Mouse (Mus musculus): ENCODE results near the gene Nlrp6. TPM values are rescaled to one million over a fixed set of nuclear protein-coding genes. Genes with fewer than 3 reads are reported as not detected.

Nlrp6 gene
- polyA plus RNA-seq, 1 experiment from 2014 or later: 0.06 TPM

- WGBS: 30% methylated on average over 22 of the region's 22 CpGs
- no peak for ATAC-seq (ENCODE audit: low FRiP score)
- Histone ChIP-seq H3K27ac (ENCODE audit: low read depth, low read length) (no peak overlapping the region), H3K9me3 (ENCODE audit: control insufficient read depth, low read length) (no peaks in the 10 kb centered on the region), H3K4me3 (ENCODE audit: low read depth, low read length) (no peak overlapping the region), H3K4me1 (replicated peaks; ENCODE audit: control insufficient read depth, insufficient read depth, low read length) (peaks cover 3% of the 10 kb centered on the region; the same call in 1 of the 2 replicates), H3K9ac (ENCODE audit: low read depth, low read length) (no peak overlapping the region), H3K36me3 (ENCODE audit: control insufficient read depth, insufficient read depth, low read length) (no peaks in the 10 kb centered on the region), H3K4me2 (replicated peaks; ENCODE audit: low read depth, low read length) (no peak overlapping the region), H3K27me3 (ENCODE audit: control insufficient read depth, insufficient read depth, low read length) (peaks cover 48% of the 10 kb centered on the region)
- DNase-seq (ENCODE audit: low spot score): peak; percentile 12
Measured at GRCm38 (mm10) chr7:140921225-140921975, 698 bp downstream of the Nlrp6 start.

- Histone ChIP-seq H3K4me1 (replicated peaks; ENCODE audit: control insufficient read depth, insufficient read depth, low read length) (peaks cover 3% of the 10 kb centered on the region; the same call in 1 of the 2 replicates), H3K9ac (ENCODE audit: low read depth, low read length) (peak overlapping the region; percentile 15), H3K4me3 (ENCODE audit: low read depth, low read length) (peak overlapping the region; percentile 40), H3K36me3 (ENCODE audit: control insufficient read depth, insufficient read depth, low read length) (no peaks in the 10 kb centered on the region), H3K4me2 (replicated peaks; ENCODE audit: low read depth, low read length) (peak overlapping the region; percentile 64), H3K27ac (ENCODE audit: low read depth, low read length) (no peak overlapping the region), H3K9me3 (ENCODE audit: control insufficient read depth, low read length) (no peaks in the 10 kb centered on the region), H3K27me3 (ENCODE audit: control insufficient read depth, insufficient read depth, low read length) (peaks cover 48% of the 10 kb centered on the region)
- 1% methylated on average over 49 of the region's 49 CpGs for WGBS
- no peak for ATAC-seq (ENCODE audit: low FRiP score)
- peak; percentile 52 for DNase-seq (ENCODE audit: low spot score)
Measured at GRCm38 (mm10) chr7:140922398-140923069, 1.8 kb downstream of the Nlrp6 start.

- 25% methylated on average over 30 of the region's 30 CpGs for WGBS
- peaks cover 3% of the 10 kb centered on the region; the same call in 1 of the 2 replicates for H3K4me1 ChIP-seq (replicated peaks; ENCODE audit: control insufficient read depth, insufficient read depth, low read length)
- peak overlapping the region; percentile 40 for H3K4me3 ChIP-seq (ENCODE audit: low read depth, low read length)
- H3K9me3 ChIP-seq (ENCODE audit: control insufficient read depth, low read length): no peaks in the 10 kb centered on the region
- H3K27me3 ChIP-seq (ENCODE audit: control insufficient read depth, insufficient read depth, low read length): peaks cover 48% of the 10 kb centered on the region
- H3K4me2 ChIP-seq (replicated peaks; ENCODE audit: low read depth, low read length): peak overlapping the region; percentile 64
- H3K27ac ChIP-seq (ENCODE audit: low read depth, low read length): no peak overlapping the region
- DNase-seq (ENCODE audit: low spot score) (peak; percentile 11), ATAC-seq (ENCODE audit: low FRiP score) (no peak)
- H3K36me3 ChIP-seq (ENCODE audit: control insufficient read depth, insufficient read depth, low read length): no peaks in the 10 kb centered on the region
- no peak overlapping the region; the same call in 1 of the 2 replicates for H3K9ac ChIP-seq (ENCODE audit: low read depth, low read length)
Measured at GRCm38 (mm10) chr7:140923070-140923775, 2.5 kb downstream of the Nlrp6 start.

- ATAC-seq (ENCODE audit: low FRiP score): no peak
- no peak for DNase-seq (ENCODE audit: low spot score)
- no peak overlapping the region for H3K4me2 ChIP-seq (replicated peaks; ENCODE audit: low read depth, low read length)
- H3K4me1 ChIP-seq (replicated peaks; ENCODE audit: control insufficient read depth, insufficient read depth, low read length): peaks cover 3% of the 10 kb centered on the region; the same call in 1 of the 2 replicates
- H3K27me3 ChIP-seq (ENCODE audit: control insufficient read depth, insufficient read depth, low read length): peaks cover 25% of the 10 kb centered on the region
- H3K36me3 ChIP-seq (ENCODE audit: control insufficient read depth, insufficient read depth, low read length): no peaks in the 10 kb centered on the region
- H3K9ac ChIP-seq (ENCODE audit: low read depth, low read length): no peak overlapping the region
- no peaks in the 10 kb centered on the region for H3K9me3 ChIP-seq (ENCODE audit: control insufficient read depth, low read length)
- no peak overlapping the region for H3K27ac ChIP-seq (ENCODE audit: low read depth, low read length)
- WGBS: 87% methylated on average over 6 of the region's 6 CpGs
- H3K4me3 ChIP-seq (ENCODE audit: low read depth, low read length): no peak overlapping the region
Measured at GRCm38 (mm10) chr7:140927181-140927580, 6.5 kb downstream of the Nlrp6 start.

GRCm38 (mm10) chr7:140938436-140938835 is 17.7 kb downstream of the Nlrp6 start:
- no peaks in the 10 kb centered on the region; the same call in 1 of the 2 replicates for H3K27me3 ChIP-seq (ENCODE audit: control insufficient read depth, insufficient read depth, low read length)
- H3K4me2 ChIP-seq (replicated peaks; ENCODE audit: low read depth, low read length): no peak overlapping the region
- DNase-seq (ENCODE audit: low spot score) (no peak), ATAC-seq (ENCODE audit: low FRiP score) (no peak)
- H3K4me3 ChIP-seq (ENCODE audit: low read depth, low read length): no peak overlapping the region
- WGBS: 37% methylated on average over 3 of the region's 3 CpGs
- no peaks in the 10 kb centered on the region for H3K36me3 ChIP-seq (ENCODE audit: control insufficient read depth, insufficient read depth, low read length)
- H3K27ac ChIP-seq (ENCODE audit: low read depth, low read length): no peak overlapping the region
- H3K9ac ChIP-seq (ENCODE audit: low read depth, low read length): no peak overlapping the region
- H3K4me1 ChIP-seq (replicated peaks; ENCODE audit: control insufficient read depth, insufficient read depth, low read length): no peaks in the 10 kb centered on the region
- no peaks in the 10 kb centered on the region for H3K9me3 ChIP-seq (ENCODE audit: control insufficient read depth, low read length)

GRCm38 (mm10) chr7:140938896-140939295 is 18.2 kb downstream of the Nlrp6 start:
- Histone ChIP-seq H3K4me2 (replicated peaks; ENCODE audit: low read depth, low read length) (no peak overlapping the region), H3K9me3 (ENCODE audit: control insufficient read depth, low read length) (no peaks in the 10 kb centered on the region), H3K27me3 (ENCODE audit: control insufficient read depth, insufficient read depth, low read length) (no peaks in the 10 kb centered on the region; the same call in 1 of the 2 replicates), H3K4me1 (replicated peaks; ENCODE audit: control insufficient read depth, insufficient read depth, low read length) (no peaks in the 10 kb centered on the region), H3K4me3 (ENCODE audit: low read depth, low read length) (no peak overlapping the region), H3K36me3 (ENCODE audit: control insufficient read depth, insufficient read depth, low read length) (no peaks in the 10 kb centered on the region), H3K9ac (ENCODE audit: low read depth, low read length) (no peak overlapping the region), H3K27ac (ENCODE audit: low read depth, low read length) (no peak overlapping the region)
- DNase-seq (ENCODE audit: low spot score): no peak
- no peak for ATAC-seq (ENCODE audit: low FRiP score)
- WGBS: 18% methylated on average over 2 of the region's 2 CpGs

GRCm38 (mm10) chr7:140939669-140940171 is 19.0 kb downstream of the Nlrp6 start:
- no peak for ATAC-seq (ENCODE audit: low FRiP score)
- H3K4me2 ChIP-seq (replicated peaks; ENCODE audit: low read depth, low read length): no peak overlapping the region
- no peak overlapping the region for H3K27ac ChIP-seq (ENCODE audit: low read depth, low read length)
- 11% methylated on average over 8 of the region's 8 CpGs for WGBS
- peak; percentile 46 for DNase-seq (ENCODE audit: low spot score)
- H3K36me3 ChIP-seq (ENCODE audit: control insufficient read depth, insufficient read depth, low read length): no peaks in the 10 kb centered on the region
- no peak overlapping the region for H3K9ac ChIP-seq (ENCODE audit: low read depth, low read length)
- H3K4me1 ChIP-seq (replicated peaks; ENCODE audit: control insufficient read depth, insufficient read depth, low read length): no peaks in the 10 kb centered on the region
- H3K9me3 ChIP-seq (ENCODE audit: control insufficient read depth, low read length): no peaks in the 10 kb centered on the region
- H3K27me3 ChIP-seq (ENCODE audit: control insufficient read depth, insufficient read depth, low read length): no peaks in the 10 kb centered on the region; the same call in 1 of the 2 replicates
- no peak overlapping the region for H3K4me3 ChIP-seq (ENCODE audit: low read depth, low read length)

DNA sequence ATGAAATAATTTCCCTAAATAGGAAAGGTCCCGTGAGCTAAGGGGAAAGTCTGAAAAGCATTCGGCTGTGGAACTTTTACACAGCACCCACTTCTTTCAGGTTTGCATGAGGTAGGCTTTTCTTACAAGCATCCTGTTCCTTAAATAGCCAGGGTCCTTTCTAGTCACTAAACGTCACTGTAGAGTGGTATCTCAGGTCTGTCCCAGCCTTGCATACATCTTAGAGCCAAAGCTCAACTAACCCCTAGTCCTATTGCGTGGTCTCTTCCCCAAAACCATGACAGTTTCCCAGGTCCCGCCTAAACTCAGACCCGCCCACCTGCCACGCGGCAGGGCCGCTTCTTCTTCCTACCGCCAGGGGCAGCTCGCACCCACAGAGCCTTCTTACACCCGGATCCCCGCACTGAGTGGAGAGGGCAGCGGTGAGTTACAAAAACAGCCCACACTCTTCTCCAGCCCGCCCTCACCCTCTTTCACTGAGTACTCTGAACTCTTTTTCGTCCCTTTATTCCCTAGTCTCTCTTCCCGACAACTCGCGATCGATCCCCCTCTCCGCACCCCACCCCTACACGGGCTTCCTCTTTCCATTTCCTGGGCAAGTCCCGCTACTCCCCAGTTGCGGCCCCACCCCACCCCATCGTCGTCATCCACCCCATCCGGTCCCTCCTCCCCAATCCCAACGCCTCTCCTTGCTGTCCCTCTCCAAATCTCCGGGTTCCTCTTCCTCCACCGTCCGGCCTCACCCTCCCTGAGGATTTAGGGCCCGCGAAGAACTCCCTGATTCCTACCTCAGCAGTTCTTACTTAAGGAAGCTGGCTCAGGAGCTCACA is 20.7 kb downstream of the Nlrp6 start, which contains the start of gene Pgghg:
TSS of gene Pgghg (plus strand) at position 170 of the 830 bp plus-strand sequence.
- WGBS: 4% methylated on average over 33 of the region's 33 CpGs
- no peaks in the 10 kb centered on the region for H3K36me3 ChIP-seq (ENCODE audit: control insufficient read depth, insufficient read depth, low read length)
- ATAC-seq (ENCODE audit: low FRiP score): peak; percentile 89

More for the DNA sequence above, 20.7 kb downstream of the Nlrp6 start, which contains the start of gene Pgghg:
- no peaks in the 10 kb centered on the region; the same call in 1 of the 2 replicates for H3K27me3 ChIP-seq (ENCODE audit: control insufficient read depth, insufficient read depth, low read length)
- peak; percentile 89 for DNase-seq (ENCODE audit: low spot score)
- H3K9me3 ChIP-seq (ENCODE audit: control insufficient read depth, low read length): no peaks in the 10 kb centered on the region
- H3K4me2 ChIP-seq (replicated peaks; ENCODE audit: low read depth, low read length): peak within 1 kb of the TSS; percentile 43
- H3K4me3 ChIP-seq (ENCODE audit: low read depth, low read length): peak within 1 kb of the TSS; percentile 39
- no peaks in the 10 kb centered on the region for H3K4me1 ChIP-seq (replicated peaks; ENCODE audit: control insufficient read depth, insufficient read depth, low read length)
- peak within 1 kb of the TSS; percentile 59 for H3K9ac ChIP-seq (ENCODE audit: low read depth, low read length)
- H3K27ac ChIP-seq (ENCODE audit: low read depth, low read length): no peak within 1 kb of the TSS
